In the genomic region with DNA sequence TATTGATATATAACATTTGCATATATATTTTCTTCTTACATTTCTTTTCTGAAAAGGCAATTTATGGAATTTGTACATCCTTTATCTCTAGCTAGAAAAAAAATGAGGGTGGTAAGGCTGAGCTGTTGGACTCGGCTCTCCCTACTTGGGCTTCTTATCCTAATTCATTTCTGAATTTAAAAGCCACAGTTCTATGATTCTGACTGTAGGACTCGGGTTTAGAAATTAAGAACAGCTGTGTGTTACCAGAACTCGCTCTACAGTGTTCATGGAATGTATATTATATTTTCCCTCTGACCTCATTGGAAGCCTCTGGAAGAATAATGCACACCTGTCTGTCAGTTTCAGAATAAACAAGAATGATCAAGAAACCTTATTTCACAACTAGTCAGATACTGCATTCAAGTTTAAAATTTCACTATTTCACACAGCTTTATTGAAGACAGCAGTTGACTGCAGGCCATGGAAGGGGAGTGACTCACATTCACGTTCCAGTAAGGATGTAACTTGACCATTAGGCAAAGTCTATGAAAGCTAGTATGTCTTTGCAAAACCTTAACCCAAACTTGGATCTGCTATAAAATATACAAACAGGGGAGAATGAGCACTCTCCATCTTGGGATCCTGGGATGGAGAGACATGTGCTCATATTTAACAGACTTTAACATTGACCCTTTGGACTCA, we compare ENCODE assay signal across 15 mouse cellular contexts.
"Had no signal": no experiment of that assay in that cellular context is flagged by ENCODE, and none has a peak within 500 bp of the region (broad histone marks: within the 10 kb centered on the region; RNA-seq: fewer than 3 reads in every experiment).

No protein-coding gene starts in this region.

- H3K4me3 ChIP-seq: layer of hippocampus, adult 2 months; liver, embryonic 13.5 days; lung, embryonic 15.5 days; megakaryocyte, embryonic 14.5 days; midbrain, embryonic 12.5 days; neural tube, embryonic 15.5 days had no signal

- H3K9me3 ChIP-seq: liver, embryonic 13.5 days; lung, embryonic 15.5 days; midbrain, embryonic 12.5 days; neural tube, embryonic 15.5 days had no signal

- ATAC-seq: intestine, embryonic 16.5 days; liver, postnatal 0 days had no signal

- H3K27me3 ChIP-seq: liver, embryonic 13.5 days; lung, embryonic 15.5 days; megakaryocyte, embryonic 14.5 days; midbrain, embryonic 12.5 days; neural tube, embryonic 15.5 days had no signal

- H3K4me1 ChIP-seq: liver, embryonic 13.5 days; lung, embryonic 15.5 days; megakaryocyte, embryonic 14.5 days; midbrain, embryonic 12.5 days; neural tube, embryonic 15.5 days had no signal

- H3K9ac ChIP-seq: liver, embryonic 13.5 days; liver, postnatal 0 days; lung, embryonic 15.5 days; midbrain, embryonic 12.5 days; neural tube, embryonic 15.5 days had no signal

- H3K4me2 ChIP-seq: liver, embryonic 13.5 days; lung, embryonic 15.5 days; midbrain, embryonic 12.5 days; neural tube, embryonic 15.5 days had no signal

- DNase-seq: kidney, adult 8-10 months; kidney, postnatal 4 days; left cerebral cortex, postnatal 4 days; liver, embryonic 13.5 days; liver, postnatal 0 days; lung, postnatal 14 days; thymus, postnatal 36 days had no signal

- H3K27ac ChIP-seq: kidney, postnatal 0 days; layer of hippocampus, adult 2 months; liver, embryonic 13.5 days; lung, embryonic 15.5 days; macrophage; midbrain, embryonic 12.5 days; neural tube, embryonic 15.5 days had no signal

- H3K36me3 ChIP-seq: liver, embryonic 13.5 days; lung, embryonic 15.5 days; midbrain, embryonic 12.5 days; neural tube, embryonic 15.5 days had no signal
